Mouse (Mus musculus): ENCODE measurements at regions not wholly inside any gene's neighbourhood (a gene's known extent, or its start where the extent isn't known, plus 50 kb on each side); places are given as distances from the start of the nearest gene placed in this dataset.

DNA sequence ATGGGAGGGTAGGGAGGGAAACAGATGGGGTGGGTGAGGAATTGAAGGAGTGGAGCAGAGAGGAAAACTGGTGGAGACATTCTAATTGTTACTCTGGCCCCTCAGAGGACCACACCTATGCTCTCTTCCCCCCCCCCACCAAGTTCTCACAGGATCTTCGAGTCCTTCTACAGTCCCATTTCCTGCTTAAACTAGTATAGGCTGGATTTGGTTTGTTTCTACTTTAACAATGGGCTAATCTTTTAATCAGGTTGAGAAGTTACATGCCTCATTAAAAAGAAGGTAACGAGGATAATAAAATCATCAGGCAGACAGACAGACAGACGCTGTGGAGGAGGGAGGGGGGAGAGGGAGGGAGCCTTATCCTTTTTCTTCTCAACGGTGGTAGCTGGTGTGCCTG, 167.7 kb upstream of the Prok2 start:
- TF ChIP-seq POLR2A (IDR thresholded peaks at IDR 0.05; ENCODE audit: control insufficient read depth in 1 of 2, insufficient read depth in 1 of 2, low read depth in 1 of 2, low read length in 2 of 2, poor library complexity in 1 of 2) (no peak), USF1 (IDR thresholded peaks at IDR 0.05; ENCODE audit: low read depth, low read length) (no peak), GATA1 (IDR thresholded peaks at IDR 0.05; ENCODE audit: low read depth, low read length) (no peak), MXI1 (IDR thresholded peaks at IDR 0.05; ENCODE audit: low read depth, low read length) (no peak), CTCF (IDR thresholded peaks at IDR 0.05 in 2 of 3, conservative IDR thresholded peaks at IDR 0.05 in 1 of 3; ENCODE audit: control insufficient read depth in 1 of 3, insufficient read depth in 1 of 3, low read depth in 2 of 3, low read length in 3 of 3, poor library complexity in 1 of 3, severe bottlenecking in 1 of 3) (no peak), ETS1 (IDR thresholded peaks at IDR 0.05; ENCODE audit: low read depth, low read length) (no peak), UBTF (IDR thresholded peaks at IDR 0.05; ENCODE audit: borderline replicate concordance, insufficient read depth, low read depth, low read length) (no peak), ZKSCAN1 (IDR thresholded peaks at IDR 0.05; ENCODE audit: low read depth, low read length) (no peak), ZNF384 (IDR thresholded peaks at IDR 0.05; ENCODE audit: low read depth, low read length) (no peak), CHD1 (IDR thresholded peaks at IDR 0.05; ENCODE audit: low read depth, low read length) (no peak), POLR2AphosphoS2 (IDR thresholded peaks at IDR 0.05; ENCODE audit: low read length) (no peak), POLR2AphosphoS5 (IDR thresholded peaks at IDR 0.05; ENCODE audit: borderline replicate concordance, low read depth, low read length) (no peak), HCFC1 (IDR thresholded peaks at IDR 0.05; ENCODE audit: low read depth, low read length) (no peak), GABPA (IDR thresholded peaks at IDR 0.05; ENCODE audit: low read depth, low read length) (no peak)

Data from MEL (cell line).